Mouse (Mus musculus): ENCODE data around the gene A430078G23Rik. TPM values are rescaled to one million over a fixed set of nuclear protein-coding genes. Genes with fewer than 3 reads are reported as not detected.

A430078G23Rik gene
- polyA plus RNA-seq, 1 experiment, result 30.7 TPM

DNA sequence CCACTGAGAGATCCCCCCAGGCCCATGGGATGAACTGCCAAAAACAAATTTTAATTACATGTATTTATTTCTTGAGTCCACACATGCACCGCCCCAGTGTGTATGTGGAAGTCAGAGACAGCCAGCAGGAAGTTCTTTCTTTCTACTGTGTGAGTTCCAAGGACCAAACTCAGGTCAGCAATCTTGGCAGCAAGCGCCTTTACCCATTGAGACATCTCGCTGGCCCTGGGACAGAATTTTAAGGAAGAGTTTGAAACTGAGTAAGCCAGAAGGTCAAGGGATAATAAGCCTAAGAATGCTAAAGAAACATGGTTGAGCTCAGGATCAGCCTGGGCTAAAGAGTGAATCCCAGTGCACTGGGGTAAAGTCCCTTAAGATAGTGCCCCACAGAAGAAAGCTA is 44.4 kb downstream of the A430078G23Rik start:
- Histone ChIP-seq H3K4me1 (replicated peaks; ENCODE audit: control insufficient read depth, insufficient read depth, low read length) (no peaks in the 10 kb centered on the region), H3K4me3 (ENCODE audit: control insufficient read depth, insufficient read depth, low read length) (no peak overlapping the region), H3K27ac (ENCODE audit: control insufficient read depth, insufficient read depth, low read length) (no peak overlapping the region), H3K27me3 (ENCODE audit: control insufficient read depth, insufficient read depth, low read length) (no peaks in the 10 kb centered on the region), H3K36me3 (ENCODE audit: control insufficient read depth, insufficient read depth, low read length) (peaks cover 59% of the 10 kb centered on the region)
- DNase-seq, result no peak
- TF ChIP-seq POLR2A (IDR thresholded peaks at IDR 0.05; ENCODE audit: control insufficient read depth, extremely low read depth, insufficient read depth, low read length, poor library complexity), result no peak
- TF ChIP-seq CTCF (IDR thresholded peaks at IDR 0.05; ENCODE audit: borderline replicate concordance, control insufficient read depth, extremely low read depth, insufficient read depth, low read length, poor library complexity), result no peak
- WGBS, result over 99% methylated on average over 3 of the region's 3 CpGs

DNA sequence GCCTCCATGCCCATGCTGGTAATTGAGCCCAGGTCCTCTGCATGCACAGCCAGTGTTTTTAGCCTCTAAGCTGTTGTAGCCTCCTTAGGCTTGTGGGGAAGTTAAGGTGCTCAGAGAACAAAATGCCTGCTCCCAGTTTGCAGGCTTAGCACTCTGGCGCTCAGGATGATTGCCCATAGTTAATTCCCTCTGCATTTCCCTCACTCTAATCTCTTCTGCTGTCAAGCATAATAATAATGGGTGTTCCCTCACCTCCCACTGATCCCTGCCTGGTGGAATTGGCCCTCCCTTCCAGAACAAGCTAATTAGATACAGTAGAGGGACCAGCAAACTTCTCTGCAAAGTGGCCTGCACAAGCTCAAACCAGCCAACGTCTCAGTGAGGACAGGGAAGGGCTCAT is 47.3 kb downstream of the A430078G23Rik start:
- Histone ChIP-seq H3K36me3 (ENCODE audit: control insufficient read depth, insufficient read depth, low read length) (peaks cover 44% of the 10 kb centered on the region), H3K27ac (ENCODE audit: control insufficient read depth, insufficient read depth, low read length) (no peak overlapping the region), H3K4me3 (ENCODE audit: control insufficient read depth, insufficient read depth, low read length) (no peak overlapping the region), H3K27me3 (ENCODE audit: control insufficient read depth, insufficient read depth, low read length) (no peaks in the 10 kb centered on the region), H3K4me1 (replicated peaks; ENCODE audit: control insufficient read depth, insufficient read depth, low read length) (no peaks in the 10 kb centered on the region)
- no peak for DNase-seq
- WGBS, result 92% methylated on average over 2 of the region's 2 CpGs
- no peak for TF ChIP-seq CTCF (IDR thresholded peaks at IDR 0.05; ENCODE audit: borderline replicate concordance, control insufficient read depth, extremely low read depth, insufficient read depth, low read length, poor library complexity)
- TF ChIP-seq POLR2A (IDR thresholded peaks at IDR 0.05; ENCODE audit: control insufficient read depth, extremely low read depth, insufficient read depth, low read length, poor library complexity), result no peak

DNA sequence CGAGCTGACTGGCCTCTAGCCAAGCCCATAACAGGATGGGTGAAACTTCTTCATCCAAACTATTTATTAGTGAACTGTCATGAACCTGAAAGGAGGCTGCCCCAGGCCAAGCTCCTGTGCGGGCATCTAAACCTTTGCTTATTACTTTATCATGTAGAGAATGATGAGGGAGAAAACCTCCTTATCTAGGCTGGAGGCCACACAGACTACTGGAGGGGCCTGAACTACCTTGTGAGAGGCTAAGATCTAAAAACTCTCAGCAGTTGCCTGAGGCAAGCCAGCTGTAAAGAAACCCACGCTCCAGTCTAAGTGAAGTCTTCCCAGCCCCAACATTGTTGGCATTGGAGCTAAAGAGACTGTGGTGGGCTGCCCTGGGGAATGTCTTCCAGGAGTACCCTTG is 54.2 kb downstream of the A430078G23Rik start:
- 97% methylated on average over 3 of the region's 3 CpGs for WGBS
- H3K27ac ChIP-seq (ENCODE audit: control insufficient read depth, insufficient read depth, low read length), result no peak overlapping the region
- no peaks in the 10 kb centered on the region for H3K4me1 ChIP-seq (replicated peaks; ENCODE audit: control insufficient read depth, insufficient read depth, low read length)
- no peaks in the 10 kb centered on the region for H3K27me3 ChIP-seq (ENCODE audit: control insufficient read depth, insufficient read depth, low read length)
- peaks cover 32% of the 10 kb centered on the region for H3K36me3 ChIP-seq (ENCODE audit: control insufficient read depth, insufficient read depth, low read length)
- no peak for DNase-seq
- no peak overlapping the region for H3K4me3 ChIP-seq (ENCODE audit: control insufficient read depth, insufficient read depth, low read length)
- TF ChIP-seq CTCF (IDR thresholded peaks at IDR 0.05; ENCODE audit: borderline replicate concordance, control insufficient read depth, extremely low read depth, insufficient read depth, low read length, poor library complexity), result no peak

DNA sequence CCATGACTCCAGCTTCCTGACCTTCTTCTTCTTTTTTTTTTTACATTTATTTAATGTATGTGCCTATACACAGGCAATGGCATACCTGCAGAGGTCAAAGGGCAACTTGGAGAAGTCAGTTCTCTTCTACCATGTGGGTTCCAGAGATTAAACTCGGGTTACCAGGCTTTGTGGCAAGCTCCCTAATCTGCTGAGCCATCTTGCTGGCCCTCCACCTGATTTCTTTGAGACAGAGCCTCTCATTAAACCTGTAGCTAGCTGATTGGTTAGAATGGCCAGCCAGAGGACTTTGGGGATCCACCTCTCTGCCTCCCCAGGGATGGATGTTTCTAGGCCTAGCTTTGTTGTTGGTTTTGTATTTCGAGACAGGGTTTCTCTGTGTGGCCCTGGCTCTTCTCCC is 57.9 kb downstream of the A430078G23Rik start:
- H3K4me1 ChIP-seq (replicated peaks; ENCODE audit: control insufficient read depth, insufficient read depth, low read length), result no peaks in the 10 kb centered on the region
- H3K27ac ChIP-seq (ENCODE audit: control insufficient read depth, insufficient read depth, low read length), result no peak overlapping the region
- 89% methylated on average over 2 of the region's 2 CpGs for WGBS
- no peak overlapping the region for H3K4me3 ChIP-seq (ENCODE audit: control insufficient read depth, insufficient read depth, low read length)
- TF ChIP-seq CTCF (IDR thresholded peaks at IDR 0.05; ENCODE audit: borderline replicate concordance, control insufficient read depth, extremely low read depth, insufficient read depth, low read length, poor library complexity), result no peak
- no peak for TF ChIP-seq POLR2A (IDR thresholded peaks at IDR 0.05; ENCODE audit: control insufficient read depth, extremely low read depth, insufficient read depth, low read length, poor library complexity)
- no peaks in the 10 kb centered on the region for H3K27me3 ChIP-seq (ENCODE audit: control insufficient read depth, insufficient read depth, low read length)
- H3K36me3 ChIP-seq (ENCODE audit: control insufficient read depth, insufficient read depth, low read length), result peaks cover 49% of the 10 kb centered on the region
- DNase-seq, result no peak

DNA sequence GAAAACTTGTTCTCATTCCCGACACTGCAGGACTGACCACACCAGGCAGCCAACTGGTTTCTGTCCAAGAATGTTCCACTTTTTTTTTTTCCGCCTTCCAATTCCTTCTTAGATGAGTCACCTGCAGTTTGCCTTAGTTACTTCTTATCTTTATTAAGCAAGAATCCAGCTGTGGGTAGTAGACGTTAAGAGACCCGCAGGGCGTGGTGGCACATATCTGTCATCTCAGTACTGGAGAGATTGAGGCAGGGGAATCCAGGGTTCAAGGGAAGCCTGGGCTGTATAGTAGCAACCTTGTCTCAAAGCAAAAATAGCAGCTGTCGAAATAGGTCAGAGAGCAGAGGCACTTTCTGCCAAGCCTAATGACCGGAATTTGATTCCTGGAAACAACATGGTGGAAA is 58.7 kb downstream of the A430078G23Rik start:
- peaks cover 44% of the 10 kb centered on the region for H3K36me3 ChIP-seq (ENCODE audit: control insufficient read depth, insufficient read depth, low read length)
- TF ChIP-seq CTCF (IDR thresholded peaks at IDR 0.05; ENCODE audit: borderline replicate concordance, control insufficient read depth, extremely low read depth, insufficient read depth, low read length, poor library complexity), result no peak
- H3K27ac ChIP-seq (ENCODE audit: control insufficient read depth, insufficient read depth, low read length), result no peak overlapping the region
- no peaks in the 10 kb centered on the region for H3K27me3 ChIP-seq (ENCODE audit: control insufficient read depth, insufficient read depth, low read length)
- WGBS, result 92% methylated on average over 7 of the region's 7 CpGs
- no peak for DNase-seq
- no peaks in the 10 kb centered on the region for H3K4me1 ChIP-seq (replicated peaks; ENCODE audit: control insufficient read depth, insufficient read depth, low read length)
- H3K4me3 ChIP-seq (ENCODE audit: control insufficient read depth, insufficient read depth, low read length), result no peak overlapping the region

DNA sequence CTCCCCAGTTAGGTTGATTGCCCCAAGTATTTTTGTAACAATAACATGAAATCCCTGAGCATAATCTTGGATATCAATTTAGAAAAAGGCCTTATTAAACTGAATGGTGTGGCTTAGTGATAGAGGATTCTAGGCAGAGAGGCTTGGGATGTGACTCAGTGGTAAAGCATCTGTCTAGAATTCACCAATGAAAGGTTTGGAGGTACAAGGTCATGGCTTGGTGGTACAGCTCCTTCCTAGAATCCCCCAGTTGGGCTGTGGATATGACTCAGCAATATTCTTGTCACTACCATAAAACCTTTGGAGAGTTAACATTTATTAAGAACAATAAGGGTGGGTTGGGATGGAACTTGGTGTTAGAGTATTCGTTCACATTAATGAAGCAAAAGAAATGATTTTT is 59.6 kb downstream of the A430078G23Rik start:
- TF ChIP-seq POLR2A (IDR thresholded peaks at IDR 0.05; ENCODE audit: control insufficient read depth, extremely low read depth, insufficient read depth, low read length, poor library complexity), result no peak
- no peak for TF ChIP-seq CTCF (IDR thresholded peaks at IDR 0.05; ENCODE audit: borderline replicate concordance, control insufficient read depth, extremely low read depth, insufficient read depth, low read length, poor library complexity)
- DNase-seq, result no peak
- WGBS, result 97% methylated on average over 1 of the region's 1 CpGs
- Histone ChIP-seq H3K4me3 (ENCODE audit: control insufficient read depth, insufficient read depth, low read length) (no peak overlapping the region), H3K4me1 (replicated peaks; ENCODE audit: control insufficient read depth, insufficient read depth, low read length) (no peaks in the 10 kb centered on the region), H3K27ac (ENCODE audit: control insufficient read depth, insufficient read depth, low read length) (no peak overlapping the region), H3K36me3 (ENCODE audit: control insufficient read depth, insufficient read depth, low read length) (peaks cover 45% of the 10 kb centered on the region), H3K27me3 (ENCODE audit: control insufficient read depth, insufficient read depth, low read length) (no peaks in the 10 kb centered on the region)

DNA sequence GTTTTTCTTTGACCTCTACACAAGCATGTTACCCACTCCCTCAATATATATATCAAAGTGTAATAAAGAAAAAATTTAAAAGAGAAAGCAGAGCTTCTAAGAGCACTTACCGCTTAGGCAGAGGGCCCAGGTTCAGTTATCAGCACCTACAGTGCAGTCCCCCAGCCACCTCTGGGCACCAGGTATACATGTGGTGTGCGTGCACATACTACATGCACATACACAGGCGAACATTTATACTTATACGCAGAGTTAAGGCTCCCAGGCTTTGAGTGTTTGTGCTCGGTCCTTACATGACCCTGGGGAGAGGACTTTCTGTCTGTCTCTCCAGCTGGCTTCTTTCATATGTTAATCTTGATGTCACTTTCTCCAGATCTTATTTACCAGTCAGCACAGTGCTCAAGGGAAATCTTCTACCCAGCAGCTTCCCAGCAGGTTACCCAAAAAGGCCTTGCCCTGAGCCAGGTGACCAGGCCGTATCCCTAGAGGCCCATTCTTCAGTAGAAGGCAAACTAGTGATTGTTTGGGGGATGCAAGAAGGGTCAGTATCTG is 61.5 kb downstream of the A430078G23Rik start:
- DNase-seq, result no peak
- Histone ChIP-seq H3K27ac (ENCODE audit: control insufficient read depth, insufficient read depth, low read length) (no peak overlapping the region), H3K4me3 (ENCODE audit: control insufficient read depth, insufficient read depth, low read length) (no peak overlapping the region), H3K36me3 (ENCODE audit: control insufficient read depth, insufficient read depth, low read length) (peaks cover 48% of the 10 kb centered on the region), H3K4me1 (replicated peaks; ENCODE audit: control insufficient read depth, insufficient read depth, low read length) (no peaks in the 10 kb centered on the region), H3K27me3 (ENCODE audit: control insufficient read depth, insufficient read depth, low read length) (no peaks in the 10 kb centered on the region)
- 97% methylated on average over 6 of the region's 6 CpGs for WGBS
- no peak for TF ChIP-seq POLR2A (IDR thresholded peaks at IDR 0.05; ENCODE audit: control insufficient read depth, extremely low read depth, insufficient read depth, low read length, poor library complexity)
- no peak for TF ChIP-seq CTCF (IDR thresholded peaks at IDR 0.05; ENCODE audit: borderline replicate concordance, control insufficient read depth, extremely low read depth, insufficient read depth, low read length, poor library complexity)
